Mouse (Mus musculus): ENCODE data around the gene Macrod2.

GRCm38 (mm10) chr2:140906123-140906522 lies 511.0 kb downstream of the Macrod2 start:
- no peak for TF ChIP-seq EP300 (IDR thresholded peaks at IDR 0.05; ENCODE audit: low read depth)
- no peak for TF ChIP-seq CTCF (IDR thresholded peaks at IDR 0.05; ENCODE audit: low read depth)
